Mouse (Mus musculus) brain, adult 2 months (tissue): ENCODE data around the gene Prm1.
"Not testable (repeated sequence)": the region's sequence is repeated elsewhere in the genome, so short reads cannot be mapped to it uniquely, and the experiment has no call there.

Source experiments
- DNase-seq: peaks from one replicate; pipeline ENCODE4 v3.0.0; 2011; ENCODE audit warnings: low read depth, low spot score

Prm1 gene

DNA sequence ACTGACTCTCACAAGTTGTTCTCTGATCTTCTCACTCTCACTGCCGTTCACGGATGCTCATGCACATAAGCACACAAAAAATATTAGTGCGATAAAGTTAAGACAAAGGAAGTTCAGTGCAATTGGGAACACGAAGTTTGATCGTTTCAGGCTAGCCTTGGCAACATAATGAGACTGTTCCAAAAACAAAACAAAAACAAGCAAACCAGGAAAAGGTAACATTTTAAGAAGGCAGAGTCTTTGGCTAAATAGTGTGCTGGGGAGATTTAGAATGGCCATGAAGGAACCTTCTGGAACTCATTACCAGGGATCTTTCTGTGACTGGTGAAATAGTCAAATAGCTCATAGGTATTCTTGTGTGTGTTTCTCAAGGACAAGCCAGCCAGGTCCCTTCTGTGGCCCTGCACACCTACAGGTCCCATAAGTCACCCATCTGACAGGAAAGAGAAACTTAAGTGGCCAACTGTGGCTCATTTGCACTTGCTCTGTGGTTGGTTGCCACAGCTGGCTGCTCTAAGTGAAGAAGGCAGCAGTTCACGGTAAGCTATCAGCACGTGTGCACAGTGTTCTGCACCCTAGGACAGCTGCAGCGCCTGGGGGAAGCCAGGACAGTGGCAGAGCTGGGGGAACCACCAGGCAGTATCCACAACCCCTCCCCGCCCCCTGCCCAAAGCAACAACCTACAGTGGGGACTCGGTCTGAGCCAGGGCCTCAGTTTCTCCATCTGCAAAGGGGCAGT is at the start of gene Prm1:
Gene Prm1, minus strand, starts transcription at position 51 of the 739 bp plus-strand sequence.
- no peak for DNase-seq

GRCm38 (mm10) chr16:10852216-10852615 is 46.6 kb upstream of the Prm1 start:
- DNase-seq: not testable (repeated sequence)

GRCm38 (mm10) chr16:10850905-10851304 is 45.3 kb upstream of the Prm1 start:
- no peak for DNase-seq

- peak; percentile 89 for DNase-seq
These were observed 44.6 kb upstream of the Prm1 start for GRCm38 (mm10) chr16:10849965-10850861.

DNA sequence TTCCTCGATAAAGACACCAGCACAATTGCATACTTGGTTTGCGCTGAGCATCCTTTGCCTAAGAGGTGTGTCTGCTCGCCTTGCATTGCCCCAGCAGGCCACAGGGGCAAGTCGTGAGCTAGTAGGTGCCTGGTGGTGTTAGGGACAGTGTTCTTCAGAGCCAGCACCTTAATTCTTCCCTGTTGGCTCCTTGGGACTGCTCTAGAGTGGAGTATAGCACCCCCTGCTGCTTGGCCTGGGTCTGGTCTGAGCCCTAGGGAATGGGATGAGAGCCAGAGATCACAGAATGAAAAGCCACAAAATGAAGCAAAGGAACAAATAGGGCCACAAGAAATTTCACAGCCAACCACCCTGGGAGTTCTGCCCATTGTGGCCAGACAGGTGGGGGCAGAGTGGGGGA is 40.9 kb upstream of the Prm1 start:
- DNase-seq: peak; percentile 78

- no peak for DNase-seq
These were observed 40.3 kb upstream of the Prm1 start for GRCm38 (mm10) chr16:10845952-10846351.

DNA sequence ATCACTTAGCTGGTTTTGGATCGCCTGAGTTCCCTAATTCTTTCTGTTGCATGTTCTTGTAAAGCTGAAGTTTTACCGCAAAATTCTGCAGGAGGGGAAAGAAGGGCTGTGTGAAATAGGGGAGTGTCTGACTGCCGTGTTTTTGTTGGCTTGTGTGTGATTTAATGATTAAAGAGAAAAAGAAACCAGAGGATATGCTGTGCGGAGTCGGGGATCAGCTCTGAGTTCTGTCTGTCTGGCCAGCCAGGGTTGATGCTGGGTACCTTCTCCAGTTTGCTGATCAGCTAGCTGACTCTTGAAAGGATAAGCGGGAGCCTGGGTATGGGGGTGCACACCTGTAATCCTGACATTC is 38.7 kb upstream of the Prm1 start:
- no peak for DNase-seq

DNA sequence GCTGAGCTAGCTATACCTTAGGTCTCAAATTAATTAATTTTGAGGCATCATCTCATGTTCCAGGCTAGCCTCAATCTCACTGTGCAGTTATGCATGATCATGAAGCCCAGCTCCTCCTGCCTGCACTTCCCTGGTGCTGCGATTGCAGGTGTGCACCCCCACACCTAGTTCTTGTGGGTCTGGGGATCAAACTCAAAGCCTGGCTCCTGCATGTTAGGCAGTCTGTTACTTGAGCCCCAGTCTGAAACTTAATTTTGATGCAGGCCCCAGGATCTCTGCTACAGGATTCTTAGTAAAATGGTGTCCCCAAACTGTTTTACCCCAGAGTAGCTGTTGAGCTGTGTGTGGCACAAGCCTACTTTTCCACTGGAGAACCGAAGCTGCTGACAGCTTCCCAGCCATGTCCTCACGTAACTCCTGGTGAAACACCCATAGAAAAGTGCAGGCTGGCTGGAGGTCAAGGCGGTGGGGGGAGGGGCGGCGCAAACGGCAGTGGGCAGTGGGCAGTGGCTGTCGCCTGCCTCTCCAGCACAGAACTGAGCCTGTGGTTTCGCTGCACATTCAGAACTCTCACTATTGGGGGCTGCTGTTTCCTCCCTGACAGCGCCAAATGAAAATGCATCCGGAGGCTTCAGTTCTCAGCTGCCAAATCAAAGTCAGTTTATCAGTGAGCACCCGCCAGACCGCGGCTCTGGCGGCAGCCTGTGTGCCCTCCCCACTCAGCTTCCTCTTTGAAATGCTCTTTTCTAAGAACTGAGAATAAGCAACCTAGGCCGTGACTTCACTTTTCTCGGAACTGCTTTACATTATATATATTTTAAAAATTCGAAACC is 38.1 kb upstream of the Prm1 start:
- DNase-seq: peak; percentile 20

- no peak for DNase-seq
These were observed 36.7 kb upstream of the Prm1 start for GRCm38 (mm10) chr16:10842282-10842855.

DNA sequence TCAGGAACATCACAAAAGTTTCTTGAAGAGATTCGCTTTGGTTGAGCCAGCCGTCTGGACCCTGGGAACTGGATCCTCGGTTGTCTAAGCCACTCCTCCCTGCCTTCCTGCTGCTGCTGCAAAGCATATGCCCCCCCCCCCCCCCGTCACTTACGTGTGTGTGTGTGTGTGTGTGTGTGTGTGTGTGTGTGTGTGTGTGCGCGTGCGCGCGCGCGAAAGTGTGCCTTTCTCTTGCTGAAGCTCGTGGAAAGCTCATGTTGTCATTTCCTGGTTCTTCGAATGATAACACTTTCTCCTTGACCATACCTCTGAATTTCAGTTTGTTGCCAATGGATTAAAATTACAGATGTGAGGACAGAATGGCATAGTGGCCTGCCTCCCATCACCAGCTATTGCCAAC is 34.4 kb upstream of the Prm1 start:
- no peak for DNase-seq

GRCm38 (mm10) chr16:10838487-10839245 is 33.0 kb upstream of the Prm1 start:
- no peak for DNase-seq

DNA sequence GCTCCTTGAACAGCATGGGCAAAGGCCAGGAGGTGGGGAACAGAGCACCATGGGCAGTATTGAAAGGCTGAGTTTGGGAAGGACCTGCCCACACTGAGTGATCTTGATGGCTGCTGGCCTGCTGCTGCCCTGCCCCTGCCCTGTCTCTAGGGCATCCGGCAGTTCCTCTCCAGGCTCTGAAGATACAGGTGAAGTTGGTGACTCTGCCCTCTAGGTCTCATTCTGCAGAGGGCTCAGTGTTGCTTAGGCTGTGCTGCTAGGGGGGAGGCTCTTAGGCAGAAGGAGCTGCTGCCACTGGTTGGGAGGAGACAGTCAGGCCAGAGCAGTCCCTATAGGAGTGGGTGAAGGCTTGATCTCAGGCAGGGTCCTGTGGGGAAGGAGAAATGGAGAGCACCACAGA is 32.3 kb upstream of the Prm1 start:
- no peak for DNase-seq

GRCm38 (mm10) chr16:10837250-10837649 is 31.6 kb upstream of the Prm1 start:
- no peak for DNase-seq

DNA sequence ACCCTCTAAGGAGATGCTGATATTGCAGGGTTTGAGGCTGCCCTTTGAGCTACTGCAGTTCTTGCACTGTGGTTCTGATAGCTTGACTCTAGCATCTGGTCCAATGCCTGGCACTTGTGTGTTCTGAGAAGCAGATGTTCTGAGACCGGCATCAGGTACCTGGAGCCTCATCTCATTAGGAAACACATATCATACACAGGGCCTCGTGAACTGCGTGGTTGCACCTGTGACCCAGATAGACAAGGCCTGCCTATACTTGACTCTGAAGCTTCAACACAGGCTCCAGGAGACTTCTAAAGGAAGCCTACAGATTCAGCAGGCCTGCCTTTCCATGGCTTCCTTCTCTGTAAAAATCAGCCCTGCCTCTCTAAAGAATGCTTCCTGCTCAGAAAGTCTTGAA is 30.7 kb upstream of the Prm1 start:
- no peak for DNase-seq

DNA sequence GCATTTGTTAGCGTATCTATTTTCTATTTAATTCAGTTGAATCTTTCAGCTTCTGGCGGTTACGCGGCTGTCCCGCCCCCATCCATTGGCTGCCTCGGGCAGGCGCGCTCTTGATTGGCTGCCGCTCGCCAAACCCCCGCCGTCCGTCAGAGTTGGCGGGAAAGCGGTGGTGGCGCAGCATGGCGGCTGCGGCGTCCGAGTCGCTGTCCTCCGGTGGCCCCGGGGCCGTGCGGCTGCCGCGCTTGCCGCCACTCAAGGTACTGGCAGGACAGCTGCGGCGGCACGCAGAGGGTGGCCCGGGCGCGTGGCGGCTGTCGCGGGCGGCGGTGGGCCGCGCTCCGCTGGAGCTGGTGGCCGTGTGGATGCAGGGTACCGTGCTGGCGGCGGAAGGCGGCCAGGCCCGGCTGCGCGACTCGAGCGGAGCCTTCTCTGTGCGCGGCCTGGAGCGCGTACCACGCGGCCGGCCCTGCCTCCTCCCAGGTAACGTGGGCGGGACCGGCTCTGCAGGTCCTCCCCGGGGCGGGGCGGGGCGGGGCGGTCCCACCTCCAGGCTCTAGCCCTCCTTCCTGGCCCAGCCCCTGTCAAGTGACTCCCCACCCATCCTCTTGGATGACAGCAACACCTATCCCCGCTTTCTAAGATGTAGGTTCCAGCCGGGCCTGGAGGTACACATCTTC is 29.4 kb upstream of the Prm1 start, which contains the start of gene Rmi2:
Gene Rmi2, plus strand, starts transcription at position 149 of the 677 bp plus-strand sequence.
- peak; percentile 91 for DNase-seq

DNA sequence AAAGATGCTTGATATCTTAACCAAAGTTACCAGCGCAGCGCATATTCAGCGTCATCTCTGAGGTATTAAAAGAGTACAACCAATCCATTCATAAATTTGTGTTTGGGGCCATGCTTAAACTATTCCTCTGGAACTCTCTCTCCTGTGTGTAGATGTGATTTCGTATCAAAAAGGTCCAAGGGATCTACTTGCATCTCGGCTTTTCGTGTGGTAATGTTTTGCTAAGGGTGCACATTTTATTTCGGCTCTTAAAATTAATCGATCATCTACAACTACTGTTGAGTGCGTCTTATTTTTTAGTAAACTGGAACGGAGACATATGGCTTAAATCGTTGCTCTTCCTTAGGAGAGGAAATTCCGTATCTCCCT is 28.9 kb upstream of the Prm1 start:
- no peak for DNase-seq

- DNase-seq: no peak
These were observed 22.8 kb upstream of the Prm1 start for GRCm38 (mm10) chr16:10828461-10828805.

DNA sequence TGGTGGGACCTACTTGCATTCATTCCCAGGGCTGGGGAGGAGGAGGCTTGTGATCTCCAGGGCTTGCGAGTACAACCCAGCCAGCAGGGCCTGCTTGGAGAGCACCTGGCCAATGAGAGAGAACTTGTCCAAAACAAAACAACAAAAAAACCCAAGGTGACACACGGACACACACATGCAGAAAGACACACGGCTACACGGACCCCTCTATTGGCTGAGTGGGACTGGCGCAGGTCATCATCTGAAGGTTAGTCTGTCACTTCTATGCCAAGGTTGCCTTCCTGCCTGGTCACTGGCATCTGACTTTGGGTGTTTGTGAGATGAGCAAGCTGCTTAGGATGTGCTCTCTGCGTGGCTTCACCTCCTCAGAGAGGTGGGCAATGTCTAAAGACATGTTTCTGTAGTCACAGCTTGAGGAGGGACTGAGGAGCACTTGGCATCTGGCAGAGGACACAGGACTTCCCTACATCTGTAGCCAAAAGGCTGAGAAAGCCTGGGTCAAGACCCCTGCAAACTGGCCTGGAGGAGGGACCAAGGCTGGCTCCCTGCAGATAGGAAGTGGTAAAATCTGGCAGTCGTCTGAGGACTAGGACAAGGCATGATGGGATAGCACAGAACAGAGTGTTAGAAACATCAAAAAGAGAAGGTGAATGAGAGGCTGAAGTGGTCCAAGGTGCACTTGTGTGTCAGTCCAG is 22.3 kb upstream of the Prm1 start:
- DNase-seq: no peak

GRCm38 (mm10) chr16:10827269-10827668 is 21.6 kb upstream of the Prm1 start:
- no peak for DNase-seq

GRCm38 (mm10) chr16:10825840-10826239 is 20.2 kb upstream of the Prm1 start:
- DNase-seq: no peak
